Mouse (Mus musculus): ENCODE results near the gene Vmn1r139.
"Not testable (repeated sequence)": the region's sequence is repeated elsewhere in the genome, so short reads cannot be mapped to it uniquely, and the experiment has no call there.

Vmn1r139 gene

GRCm38 (mm10) chr7:22068757-22069156, at the start of gene Vmn1r139:
Vmn1r139 (plus strand) TSS chr7:22069057.
- DNase-seq (ENCODE audit: low read depth) = not testable (repeated sequence)

- DNase-seq (ENCODE audit: low read depth) = not testable (repeated sequence)
Observed at GRCm38 (mm10) chr7:22028797-22029196, 40.1 kb upstream of the Vmn1r139 start, which contains the start of gene Vmn1r138. Vmn1r138 (minus strand) TSS chr7:22028897.

GRCm38 (mm10) chr7:22056205-22056604, 12.7 kb upstream of the Vmn1r139 start, which contains the start of gene Gm6176:
Gm6176 (minus strand) TSS chr7:22056305.
- not testable (repeated sequence) for DNase-seq (ENCODE audit: low read depth)

GRCm38 (mm10) chr7:22118145-22118544, 49.3 kb downstream of the Vmn1r139 start, which contains the start of gene Gm16451:
Gm16451 (minus strand) TSS chr7:22118245.
- not testable (repeated sequence) for DNase-seq (ENCODE audit: low read depth)

GRCm38 (mm10) chr7:22134641-22135040, 65.8 kb downstream of the Vmn1r139 start, which contains the start of gene Gm10666:
Gm10666 (minus strand) TSS chr7:22134741.
- DNase-seq (ENCODE audit: low read depth) = not testable (repeated sequence)
